Mouse (Mus musculus) liver, embryonic 14.5 days (tissue): ENCODE results near the gene Kcnk18.

Source experiments
- CTCF ChIP-seq: IDR thresholded peaks from 2 replicates; pipeline ENCODE4 v1.5.1; 2016; ENCODE audit warnings: antibody characterized with exemption, low read depth, control low read depth
- EP300 ChIP-seq: IDR thresholded peaks from 2 replicates; pipeline ENCODE4 v1.6.1; 2016; ENCODE audit warnings: antibody characterized with exemption, low read depth

DNA sequence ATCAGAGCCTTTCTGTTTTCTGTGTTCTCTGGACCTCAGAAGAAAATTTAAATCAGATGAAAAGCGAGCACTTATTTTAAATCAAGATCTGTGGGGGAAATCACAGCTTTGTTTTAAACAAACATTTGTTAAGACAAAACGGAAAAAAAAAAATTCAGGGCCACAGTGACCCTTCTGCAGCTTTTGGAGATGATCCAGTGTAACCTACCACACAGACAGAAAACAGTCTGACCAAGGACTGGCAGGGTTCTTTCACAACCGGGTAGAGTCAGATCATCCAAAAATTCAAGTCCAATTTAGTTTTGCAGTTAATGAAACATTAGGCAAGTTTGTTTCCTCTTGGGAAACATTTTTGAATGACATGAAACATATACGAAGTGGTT is 27.9 kb upstream of the Kcnk18 start:
- no peak for TF ChIP-seq CTCF
- TF ChIP-seq EP300 = no peak
